Mouse (Mus musculus) lung, postnatal 10 days (tissue): ENCODE data around the gene Nol4l.

Experiments used
- DNase-seq: peaks from one replicate; pipeline ENCODE4 v3.0.0; 2021

The Nol4l gene

DNA sequence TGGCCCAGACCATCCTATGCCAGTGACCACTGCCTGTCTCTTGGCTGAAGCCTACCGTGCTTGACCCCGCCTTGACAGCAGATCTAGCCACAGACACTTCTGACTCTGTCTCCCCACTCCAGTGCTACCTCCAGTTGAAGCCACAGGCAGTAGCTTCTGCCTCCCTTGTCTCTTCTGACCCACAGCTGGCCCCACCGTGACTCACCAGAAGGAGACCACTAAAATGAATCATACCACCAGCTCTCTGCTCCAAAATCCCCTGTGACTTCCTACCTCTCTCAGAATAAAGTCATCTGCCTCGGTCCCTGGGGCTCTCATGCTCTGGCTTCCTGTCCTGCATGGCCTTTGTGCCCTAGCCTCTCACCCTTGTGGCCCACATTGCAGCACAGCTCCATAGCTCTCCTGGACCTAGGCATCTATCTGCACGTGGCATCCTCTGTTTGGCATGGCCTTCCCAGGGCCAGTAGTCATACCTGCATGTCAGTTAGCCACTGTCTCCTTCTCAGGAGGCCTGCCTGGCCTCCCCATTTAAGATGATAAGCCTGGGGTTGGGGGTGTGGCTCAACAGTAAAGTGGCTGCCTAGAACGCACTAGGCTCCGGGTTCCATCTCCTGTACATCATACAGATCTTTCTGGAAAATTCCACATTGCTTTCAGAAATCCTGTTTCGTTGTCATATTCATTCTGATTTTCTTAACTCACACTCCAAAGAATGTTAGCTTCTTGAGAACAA lies 13.3 kb upstream of the Nol4l start:
- no peak for DNase-seq

DNA sequence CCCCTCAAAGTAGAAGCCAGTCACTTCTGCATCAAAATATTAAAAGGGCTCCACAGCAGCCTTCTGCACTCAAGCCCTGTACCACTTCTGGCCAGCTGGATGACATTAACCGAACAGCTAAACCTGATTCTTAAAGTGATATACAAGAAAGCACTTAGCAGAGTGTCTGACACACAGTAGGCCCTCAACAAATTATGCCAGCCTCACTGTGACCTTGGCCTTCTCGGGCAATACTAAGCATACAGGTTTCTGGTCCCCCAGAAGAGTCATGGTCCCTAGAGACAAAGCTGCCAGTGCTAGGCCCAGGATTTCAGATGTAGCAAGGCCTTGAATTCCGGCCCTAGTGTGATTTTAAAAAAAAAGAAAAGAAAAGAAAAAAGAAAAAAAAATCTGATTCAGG lies 9.1 kb upstream of the Nol4l start:
- no peak for DNase-seq

DNA sequence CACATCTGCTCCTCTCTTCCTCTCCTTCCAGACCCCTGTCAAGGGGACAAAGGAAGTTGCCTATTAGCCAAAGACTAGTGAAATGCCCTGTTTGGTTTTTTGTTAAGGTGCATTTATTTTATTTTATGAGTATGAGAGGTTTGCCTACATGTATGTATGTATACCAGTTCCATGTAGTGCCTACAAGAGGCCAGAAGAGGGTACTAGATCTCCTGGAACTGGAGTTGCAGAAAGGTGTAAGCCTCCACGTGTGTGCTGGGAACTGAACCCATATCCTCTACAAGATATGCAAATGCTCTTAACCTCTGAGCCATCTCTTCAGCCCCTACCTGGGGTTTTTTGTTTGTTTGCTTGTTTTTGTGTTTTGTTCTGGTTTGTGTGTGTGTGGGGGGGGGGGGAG lies 4.2 kb upstream of the Nol4l start:
- DNase-seq = no peak

DNA sequence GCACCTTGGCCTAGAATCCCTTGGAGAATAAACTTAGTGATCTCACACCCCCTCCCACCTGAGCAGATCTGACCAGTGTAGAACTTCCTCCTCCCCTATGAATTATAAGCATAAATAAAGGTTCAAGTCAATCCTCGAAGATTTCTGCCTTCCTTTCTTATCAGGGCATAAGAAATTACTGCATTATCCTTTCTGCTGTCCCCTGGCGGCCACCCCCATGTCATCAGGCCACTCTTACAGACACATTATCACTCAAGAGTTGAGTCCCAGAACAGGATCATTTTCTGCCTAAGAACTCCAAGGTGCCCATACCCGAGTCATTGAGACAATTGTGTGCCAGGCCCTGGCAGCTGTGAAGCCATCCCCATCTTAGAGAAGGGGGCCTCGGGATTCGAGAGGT lies 1.2 kb upstream of the Nol4l start:
- no peak for DNase-seq

DNA sequence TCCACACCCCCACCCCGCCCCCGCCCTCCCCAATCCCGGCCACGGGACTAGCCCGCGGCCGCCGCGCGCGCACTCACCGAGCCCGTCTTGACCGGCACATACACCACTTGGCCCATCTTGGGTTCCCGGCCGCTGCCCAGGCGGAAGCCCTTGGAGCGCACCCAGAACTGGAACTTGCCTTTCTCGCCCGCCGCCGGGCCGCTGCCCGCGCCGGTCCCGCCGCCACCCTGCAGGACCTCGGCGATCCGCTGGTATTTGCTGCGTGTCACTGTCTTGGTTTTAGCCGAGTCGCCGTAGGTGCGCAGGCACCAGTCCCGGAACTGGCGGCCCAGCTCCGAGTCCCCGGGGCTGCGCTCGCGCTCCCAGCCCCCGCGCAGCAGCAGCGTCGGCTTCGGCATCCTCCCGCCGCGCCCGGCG lies 398 bp downstream of the Nol4l start:
- peak; percentile 45 for DNase-seq

DNA sequence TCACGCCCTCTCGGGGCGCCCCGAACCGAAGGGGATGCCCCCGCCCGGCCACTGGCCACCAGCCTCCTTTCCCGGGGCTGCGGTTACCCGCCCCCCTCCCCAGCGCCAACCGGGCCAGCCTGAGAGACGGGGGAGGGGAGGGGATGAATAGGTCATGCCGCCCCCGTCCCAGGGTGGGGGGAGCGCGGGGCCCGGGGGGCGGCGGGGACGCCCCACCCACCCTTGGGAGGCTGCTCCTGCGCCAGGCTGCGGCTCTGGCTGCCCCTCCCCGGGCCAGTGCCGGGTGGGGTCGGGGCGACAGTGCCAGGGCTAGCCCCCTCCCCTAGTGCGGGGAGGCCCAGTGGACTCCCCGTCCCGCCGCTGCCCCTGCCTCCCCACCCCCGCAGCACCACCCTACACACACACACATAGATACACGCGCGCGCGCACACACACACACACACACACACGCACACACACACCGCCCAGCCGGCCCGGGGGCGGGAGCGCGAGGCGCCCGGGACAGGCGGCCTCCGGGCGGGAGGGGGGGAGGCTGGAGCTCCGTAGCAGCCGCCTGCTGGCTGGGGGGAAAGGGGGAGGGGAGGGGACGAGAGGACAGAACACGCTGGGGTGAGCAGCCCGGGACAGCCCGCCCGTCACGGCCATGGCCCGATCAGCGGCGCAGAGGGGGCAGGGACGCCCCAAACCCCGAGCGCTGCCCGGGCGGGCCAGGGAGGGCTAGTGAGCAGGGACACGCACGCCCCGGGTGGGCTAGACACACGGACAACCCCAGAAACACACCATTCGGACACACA lies 1.0 kb downstream of the Nol4l start:
- peak; percentile 34 for DNase-seq

DNA sequence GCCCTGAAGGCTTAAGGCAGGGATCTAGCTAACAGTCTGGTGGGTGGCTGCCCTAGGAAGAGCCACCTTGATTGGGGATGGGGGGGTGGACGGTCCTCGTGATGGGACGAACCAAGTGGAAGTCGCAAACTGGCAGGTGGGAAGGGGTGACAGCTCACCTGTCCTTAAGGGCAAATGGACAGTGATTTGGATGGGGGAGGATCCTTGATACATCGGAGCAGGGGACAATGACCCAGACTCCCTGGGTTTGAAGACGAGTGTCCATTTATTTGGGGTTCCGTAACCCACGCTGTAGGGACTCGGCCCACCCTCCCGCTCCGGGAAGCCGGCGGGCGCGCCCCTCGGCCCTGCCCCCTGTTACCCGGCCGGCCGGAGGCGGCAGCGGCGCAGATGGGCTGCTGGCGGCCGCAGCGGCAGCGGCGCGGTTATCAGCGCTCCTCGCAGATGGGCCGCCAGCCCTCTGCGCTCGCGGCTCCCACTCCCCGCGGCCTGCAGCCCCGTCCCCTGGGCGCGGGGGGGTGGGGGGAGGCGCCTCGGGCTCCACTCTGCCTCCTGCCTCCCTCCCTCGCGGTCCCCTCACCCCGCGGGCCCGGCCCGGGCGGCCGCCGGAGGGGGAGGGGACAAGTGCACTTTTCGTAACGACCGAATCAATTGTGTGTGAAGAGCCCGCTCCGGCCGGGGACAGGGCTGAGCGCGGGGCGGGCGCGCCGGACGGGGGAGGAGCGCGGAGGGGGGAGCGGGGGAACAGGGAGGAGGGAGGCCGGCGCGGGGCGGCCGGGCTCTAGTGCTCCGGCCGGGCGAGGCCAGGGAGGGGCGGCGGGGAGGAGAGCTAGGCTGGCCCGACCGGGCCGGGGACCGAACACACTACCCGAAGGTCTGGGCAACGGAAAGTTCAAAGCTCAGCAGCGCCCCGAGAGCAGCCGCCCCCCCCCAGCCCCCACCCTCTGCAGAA lies 1.9 kb downstream of the Nol4l start:
- peak; percentile 53 for DNase-seq

DNA sequence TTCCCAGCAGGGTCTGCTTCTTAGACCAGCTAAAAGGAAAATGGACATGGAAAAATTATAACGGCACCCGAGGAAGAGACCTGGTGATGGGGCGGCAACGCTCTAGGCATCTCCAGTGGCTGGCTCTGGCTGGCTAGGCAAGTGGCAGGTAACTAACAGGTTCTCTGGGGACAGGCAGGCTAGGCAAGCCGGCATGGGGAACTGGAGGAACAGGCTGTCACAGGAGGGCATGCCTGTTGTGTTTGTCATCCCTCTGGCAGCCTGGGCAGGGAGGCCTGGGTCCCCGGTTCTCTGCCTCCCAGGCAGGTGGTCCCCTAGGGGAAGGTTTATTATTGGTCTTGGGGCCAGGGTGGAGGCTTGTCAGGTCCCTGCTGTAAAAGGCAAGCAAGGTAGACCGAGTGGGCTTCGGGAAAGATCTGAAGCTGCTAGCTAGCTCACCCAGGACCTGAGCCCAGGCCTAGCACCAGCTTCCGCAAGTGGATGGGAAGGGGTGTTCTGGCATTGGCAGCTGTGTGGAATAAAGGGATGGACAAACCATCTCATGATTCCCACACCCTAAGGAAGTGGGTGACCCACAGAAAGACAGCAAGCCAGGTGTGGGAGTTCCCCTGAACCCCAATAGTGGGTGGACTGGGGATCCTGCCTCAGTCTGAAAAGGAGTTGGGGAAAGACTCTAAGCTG lies 2.8 kb downstream of the Nol4l start:
- no peak for DNase-seq

DNA sequence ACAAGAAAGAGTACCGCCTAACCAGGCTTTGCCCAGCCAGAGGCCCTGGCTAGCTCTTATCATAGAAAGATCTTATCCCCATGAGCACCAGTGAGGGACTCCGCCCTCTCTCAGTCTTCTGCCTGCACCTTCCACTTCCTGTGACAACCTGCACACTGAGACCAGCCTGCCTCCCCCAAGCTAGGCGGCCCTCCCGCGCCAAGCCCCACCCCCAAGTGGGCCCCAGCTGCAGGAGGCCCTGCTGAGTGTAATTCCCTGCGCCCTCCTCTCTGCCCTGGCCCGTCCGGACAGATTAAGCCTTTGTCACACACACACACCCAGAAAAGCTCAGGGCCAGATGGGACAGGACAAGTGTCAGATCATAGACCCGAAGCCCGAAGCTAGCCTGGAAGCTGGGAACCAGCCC lies 3.9 kb downstream of the Nol4l start:
- peak; percentile 26 for DNase-seq

DNA sequence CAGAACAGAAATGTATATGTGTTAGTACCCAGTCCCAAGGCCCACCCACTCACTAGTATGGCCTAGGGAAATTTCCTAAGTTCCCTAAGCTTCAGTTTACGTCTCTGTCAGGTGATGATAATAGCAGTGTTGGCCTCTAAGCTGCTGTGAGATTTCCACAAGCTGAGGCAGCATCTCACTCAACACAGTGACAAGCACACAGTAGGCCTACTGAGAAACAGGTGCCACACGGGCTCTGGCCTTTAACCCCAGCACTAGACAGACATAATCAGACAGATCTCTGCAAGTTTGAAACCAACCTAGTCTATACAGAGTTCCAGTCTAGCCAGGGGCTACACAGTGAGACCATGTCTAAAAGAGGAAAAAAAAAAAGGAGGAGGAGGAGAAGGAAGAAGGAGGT lies 5.0 kb downstream of the Nol4l start:
- DNase-seq = no peak

DNA sequence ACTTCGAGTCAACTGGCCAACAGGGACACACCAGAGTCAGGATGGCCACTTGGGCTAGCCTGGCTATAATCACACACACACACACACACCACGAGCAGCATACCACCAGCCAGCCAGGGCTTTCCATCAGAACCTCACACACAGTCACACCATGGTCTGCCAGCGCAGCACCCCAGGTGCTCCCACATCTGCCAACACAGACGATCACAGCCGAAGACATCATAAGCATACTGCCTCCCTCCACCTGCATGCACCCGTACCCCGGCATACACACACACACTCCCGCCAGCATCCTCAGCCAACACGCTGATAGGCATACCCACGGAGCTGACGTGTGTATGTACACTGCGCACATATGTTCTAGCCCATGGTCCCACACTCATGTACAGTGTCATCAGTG lies 6.1 kb downstream of the Nol4l start:
- DNase-seq = no peak

DNA sequence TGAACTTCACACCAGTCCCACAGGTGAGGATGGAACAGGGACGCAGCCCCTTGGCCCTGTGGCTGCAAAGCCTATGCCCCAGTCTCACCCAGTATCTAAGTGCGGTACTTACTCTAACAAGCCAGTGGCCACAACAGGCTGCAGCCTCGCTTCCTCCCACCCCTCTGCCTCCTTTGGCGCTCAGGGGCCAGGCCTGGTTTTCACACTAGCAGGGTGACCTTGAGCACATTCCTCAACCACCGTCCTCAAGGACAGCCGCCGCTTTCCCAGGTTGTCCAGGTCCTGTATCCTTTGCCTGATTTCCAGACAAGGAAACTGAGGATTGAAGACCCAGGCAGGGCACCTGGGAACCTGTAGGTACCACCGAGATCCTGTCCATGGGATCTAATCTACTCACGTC lies 6.6 kb downstream of the Nol4l start:
- no peak for DNase-seq

DNA sequence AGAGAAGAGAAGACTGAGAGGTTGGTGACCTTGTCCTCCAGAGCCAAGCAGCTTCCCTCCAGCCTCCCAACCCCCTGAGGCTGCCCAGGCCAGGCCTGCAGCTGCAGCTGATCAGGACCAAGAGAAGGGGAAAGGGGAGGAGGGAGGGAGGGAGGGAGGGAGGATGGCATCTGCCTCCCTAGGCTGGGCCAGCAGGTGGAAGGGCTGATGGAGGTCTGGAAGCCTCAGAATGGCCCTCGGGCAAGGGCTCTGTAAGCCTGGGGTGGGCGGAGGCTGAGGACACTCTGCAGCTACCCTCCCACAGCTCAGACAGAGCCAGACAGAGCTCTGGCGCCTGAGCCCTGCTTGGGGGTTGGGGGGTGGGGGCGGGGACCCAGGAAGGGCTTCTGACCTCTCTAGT lies 7.5 kb downstream of the Nol4l start:
- no peak for DNase-seq

DNA sequence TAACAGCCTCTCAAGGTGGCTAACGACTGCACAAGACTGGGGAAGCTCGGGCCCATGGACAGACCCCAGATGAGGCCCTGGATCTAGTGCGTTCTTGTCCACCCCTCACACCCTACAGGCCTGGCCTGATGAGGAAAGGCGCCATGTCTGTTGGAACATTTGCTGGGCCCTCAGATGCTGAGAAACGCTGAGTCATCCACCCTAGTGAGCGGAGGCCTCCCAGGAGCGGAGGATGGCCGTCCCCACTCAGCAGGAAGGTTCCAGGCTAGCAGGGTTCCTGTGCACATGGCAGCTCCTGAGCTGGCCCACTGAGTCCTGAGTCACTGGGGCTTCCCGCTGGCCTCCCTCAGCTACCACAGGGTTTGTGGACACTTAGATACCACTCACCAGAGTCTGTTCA lies 9.7 kb downstream of the Nol4l start:
- DNase-seq = no peak

DNA sequence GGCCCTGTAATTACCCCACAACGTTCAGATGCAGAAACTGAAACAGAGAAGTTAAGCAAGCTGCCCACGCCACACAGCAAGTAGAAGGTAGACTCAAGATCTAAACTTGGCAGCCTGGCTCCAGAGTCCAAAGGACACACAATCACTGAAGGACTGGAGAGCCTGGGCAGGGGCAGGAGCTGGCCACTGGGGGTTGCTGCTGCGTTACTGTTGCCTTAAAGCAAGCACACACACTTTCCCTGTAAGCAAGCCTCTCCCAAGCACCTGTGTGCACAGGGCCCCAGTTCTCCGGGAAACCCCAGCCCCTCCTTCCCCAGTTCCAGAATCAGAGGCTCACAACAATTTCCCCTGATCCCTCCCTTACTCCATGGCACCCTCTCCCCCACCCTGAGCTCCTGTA lies 12.8 kb downstream of the Nol4l start:
- no peak for DNase-seq

DNA sequence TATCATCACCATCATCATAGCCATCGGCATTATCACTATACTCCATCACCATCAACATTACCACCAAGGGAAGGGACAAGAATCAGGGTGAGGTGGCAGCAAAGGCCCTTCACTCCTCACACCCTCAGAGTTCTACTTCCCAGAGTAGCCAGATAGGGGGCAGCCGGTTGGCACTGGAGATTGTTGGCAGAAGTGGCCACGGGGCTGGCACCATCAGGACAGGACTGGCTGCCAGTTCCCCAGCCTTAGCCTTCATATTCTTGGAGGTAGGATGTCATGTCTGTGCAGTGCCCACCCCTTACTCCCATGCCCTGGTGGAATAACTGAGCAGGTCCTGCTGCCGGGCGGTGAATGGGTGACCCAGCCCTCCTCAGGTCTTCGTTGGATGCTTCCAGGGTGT lies 14.2 kb downstream of the Nol4l start:
- no peak for DNase-seq

DNA sequence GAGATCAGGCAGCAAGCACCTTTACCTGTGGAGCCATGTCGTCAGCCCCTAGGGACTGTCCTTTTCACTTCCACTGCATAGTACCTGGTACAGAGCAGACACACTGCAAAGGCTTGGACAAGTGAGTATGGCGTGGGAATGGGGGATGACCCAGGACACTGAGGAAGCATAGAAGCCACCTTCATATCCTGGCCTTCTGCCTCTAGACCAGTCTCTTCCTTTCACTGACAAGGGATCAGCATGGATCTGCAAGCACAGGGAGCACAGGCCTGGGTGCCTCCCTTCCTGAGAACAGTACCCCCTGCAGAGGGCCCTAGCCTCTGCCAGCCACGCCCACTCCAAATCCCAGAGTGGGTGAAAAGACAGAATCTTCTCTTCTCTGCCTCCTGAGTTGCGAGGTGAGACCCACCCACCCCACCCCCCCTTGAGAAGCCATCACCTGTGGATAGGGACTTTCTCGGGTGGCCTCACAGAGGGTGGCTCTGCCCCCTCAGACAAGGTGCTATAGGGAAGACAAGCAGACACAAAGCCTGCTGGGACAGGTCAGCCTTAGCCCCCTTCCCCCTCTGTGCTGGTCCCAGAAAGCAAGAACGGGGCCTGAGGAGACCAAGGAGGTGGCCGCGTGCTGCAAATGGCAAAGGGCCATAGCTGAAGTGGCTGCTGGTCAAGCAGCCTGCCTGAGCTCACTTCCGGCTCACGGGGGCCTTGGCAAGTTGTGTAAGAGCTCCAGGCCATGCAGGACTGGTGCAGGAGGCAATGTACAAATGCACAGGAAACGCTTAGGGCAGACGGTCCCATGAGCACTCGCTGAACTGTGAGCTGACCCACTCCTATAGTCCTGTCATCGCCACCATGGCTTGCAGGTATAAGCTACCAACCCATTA lies 15.0 kb downstream of the Nol4l start:
- DNase-seq = peak; percentile 69

DNA sequence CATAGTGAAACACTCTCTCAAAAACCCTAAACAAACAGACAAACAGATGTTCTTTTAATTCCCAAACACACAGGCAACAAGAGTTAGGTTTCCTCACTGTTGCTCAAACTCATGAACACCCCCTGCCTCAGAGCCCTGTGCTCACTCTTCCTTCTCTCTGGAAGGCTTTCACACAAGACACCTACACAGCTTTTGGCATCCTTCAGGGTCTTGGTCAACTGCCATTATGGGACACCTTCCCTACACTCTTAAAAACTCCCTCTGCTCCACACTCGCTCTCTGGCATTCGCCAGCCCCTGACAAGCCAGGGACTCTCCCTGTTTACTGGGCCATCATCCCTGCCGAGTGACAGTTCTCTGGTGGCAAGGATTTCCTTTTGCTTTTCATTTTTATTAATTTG lies 15.8 kb downstream of the Nol4l start:
- DNase-seq = no peak

DNA sequence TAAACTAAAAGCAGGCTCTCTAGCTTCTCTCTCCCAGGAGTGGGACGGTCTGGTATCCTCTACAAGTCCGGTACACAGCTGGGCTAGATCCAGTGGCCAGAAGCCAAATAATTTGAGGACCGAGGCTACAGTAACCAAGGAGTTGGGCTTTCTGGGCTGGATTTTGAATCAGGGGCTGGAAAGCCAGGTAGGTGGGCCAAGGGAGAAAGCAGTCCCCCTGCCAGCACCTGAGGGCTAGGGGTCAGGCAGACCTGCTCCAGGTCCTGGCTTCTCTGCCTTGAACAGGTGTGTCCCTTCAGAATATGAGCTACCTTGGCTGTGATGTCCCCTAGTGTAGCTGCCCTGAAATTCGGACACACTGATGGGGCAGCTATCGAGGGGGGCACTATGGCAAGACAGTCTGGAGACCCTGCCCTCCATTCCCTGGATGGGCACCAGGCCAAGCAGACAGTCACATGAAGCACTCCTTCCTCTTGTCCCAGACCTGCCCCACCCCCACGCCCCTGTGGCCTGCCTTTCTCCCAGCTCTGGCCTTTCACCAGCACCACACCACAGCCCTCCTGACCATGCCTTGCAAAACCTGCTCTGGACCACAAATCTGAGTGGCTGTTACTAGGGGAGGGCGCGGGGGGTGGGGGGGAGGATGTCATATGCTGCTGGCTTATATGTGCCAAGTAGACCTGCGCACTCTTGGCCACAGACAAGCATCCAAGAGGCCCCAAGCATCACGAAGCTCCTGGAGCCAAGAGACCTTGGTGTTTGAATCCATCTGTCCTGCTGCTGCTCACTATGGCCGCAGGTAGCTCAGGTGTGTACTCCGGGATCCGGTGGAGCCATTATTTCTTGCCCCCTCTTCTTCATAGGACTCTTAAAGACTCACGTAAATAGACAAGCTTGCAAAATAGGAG lies 17.1 kb downstream of the Nol4l start:
- peak; percentile 34 for DNase-seq

DNA sequence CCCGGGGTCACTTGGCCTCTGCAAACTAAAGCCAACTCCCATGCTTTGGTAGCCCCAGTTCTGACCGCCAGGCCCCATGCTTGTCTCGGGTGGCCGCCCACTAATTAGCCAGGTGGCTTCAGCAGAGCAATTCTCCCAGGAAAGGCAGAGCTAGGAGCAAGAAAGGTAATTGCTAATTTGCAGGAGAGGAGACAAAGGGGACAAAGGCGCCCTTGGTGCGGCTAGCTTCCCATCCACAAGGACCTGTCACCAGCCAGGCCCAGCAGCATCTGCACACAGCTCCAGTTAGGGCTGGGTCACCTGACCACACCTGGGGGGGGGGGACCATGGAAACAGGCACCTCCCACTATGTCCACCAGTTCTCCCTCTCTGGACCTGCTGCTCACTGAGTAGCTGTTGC lies 18.2 kb downstream of the Nol4l start:
- no peak for DNase-seq

DNA sequence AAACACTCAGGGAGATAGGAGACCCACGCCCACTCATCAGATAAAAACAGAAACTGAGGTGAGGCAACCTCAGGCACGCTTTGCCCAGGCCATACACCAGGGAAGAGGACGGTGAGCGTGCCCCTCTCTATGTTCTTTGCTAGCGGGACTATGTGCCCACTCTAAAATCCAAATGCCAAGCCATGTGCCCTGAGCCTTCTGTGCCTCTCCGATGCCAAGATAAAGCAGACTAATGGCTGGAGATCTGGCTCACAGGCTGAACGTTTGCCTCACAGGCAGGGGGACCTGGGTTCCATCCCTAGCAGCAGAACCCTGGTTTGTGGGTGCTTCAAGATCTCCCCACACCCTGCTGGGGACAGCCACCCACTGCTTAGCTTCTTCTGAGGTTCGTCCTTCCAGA lies 19.6 kb downstream of the Nol4l start:
- DNase-seq = no peak
